Comparison of ENCODE assay signal across 8 mouse cellular contexts in genomic region chr9:55391909-55392658, GRCm38 (mm10).
DNase-seq lines count a peak whose midpoint lies in the region; ATAC-seq and TF ChIP-seq lines count a peak whose summit lies in the region.

No protein-coding gene starts in this region.

- 0 out of 2 replicates have a peak, but pooled peaks cover 2% of the 10 kb centered on the region for H3K4me1 ChIP-seq in kidney, embryonic 15.5 days
- no peaks in the 10 kb centered on the region for H3K4me1 ChIP-seq in intestine, postnatal 0 days (replicated peaks; ENCODE audit: control insufficient read depth, insufficient read depth, low read length)
- no peaks in the 10 kb centered on the region for H3K4me1 ChIP-seq in midbrain, embryonic 16.5 days (ENCODE audit: control insufficient read depth, insufficient read depth, low read length)

- intact Hi-C loops in gastrocnemius, adult 2 months (cut with DNase I) = loop anchor here (5.0 kb wide), 1 partner anchor 65 kb away; the partner anchor contains the start of genes Nrg4 and Tmem266
- intact Hi-C loops in left cerebral cortex, postnatal 4 days (cut with DNase I) = loop anchor here (5.0 to 10.0 kb wide), 2 partner anchors 65 to 157 kb away; partner anchors contain the start of genes Nrg4 and Tmem266

- H3K4me3 ChIP-seq in kidney, embryonic 15.5 days (replicated peaks) = no peak overlapping the region
- H3K4me3 ChIP-seq in gastrocnemius, adult 2 months = no peak overlapping the region
- H3K4me3 ChIP-seq in intestine, postnatal 0 days (ENCODE audit: low read depth, low read length) = no peak overlapping the region
- no peak overlapping the region for H3K4me3 ChIP-seq in midbrain, embryonic 16.5 days (ENCODE audit: low read depth, low read length)

- DNase-seq in kidney, adult 11 months = peak; percentile 50
- DNase-seq in cerebellum, postnatal 4 days (ENCODE audit: low spot score in 2 of 2) = peak; percentile 73 to 90
- DNase-seq in gastrocnemius, adult 2 months = peak; percentile 72
- peak; percentile 88 for DNase-seq in left cerebral cortex, postnatal 4 days
- DNase-seq in spleen, postnatal 14 days (ENCODE audit: low spot score in 2 of 2) = peak; percentile 44 to 67

- no peak overlapping the region for H3K4me2 ChIP-seq in kidney, embryonic 15.5 days
- H3K4me2 ChIP-seq in intestine, postnatal 0 days (replicated peaks; ENCODE audit: low read depth) = no peak overlapping the region
- H3K4me2 ChIP-seq in midbrain, embryonic 16.5 days (ENCODE audit: low read length) = peak overlapping the region; percentile 24; the same call in 1 of the 2 replicates

- 28% methylated on average over 17 of the region's 17 CpGs for WGBS in kidney, embryonic 15.5 days
- WGBS in intestine, postnatal 0 days = 31% methylated on average over 17 of the region's 17 CpGs
- 26% methylated on average over 17 of the region's 17 CpGs for WGBS in midbrain, embryonic 16.5 days

- H3K27ac ChIP-seq in kidney, embryonic 15.5 days = no peak overlapping the region
- H3K27ac ChIP-seq in gastrocnemius, adult 2 months = no peak overlapping the region
- H3K27ac ChIP-seq in intestine, postnatal 0 days (ENCODE audit: low read depth, low read length) = no peak overlapping the region
- H3K27ac ChIP-seq in midbrain, embryonic 16.5 days (ENCODE audit: low read length) = no peak overlapping the region

- H3K27me3 ChIP-seq in kidney, embryonic 15.5 days = peaks cover 40% of the 10 kb centered on the region
- H3K27me3 ChIP-seq in intestine, postnatal 0 days (replicated peaks; ENCODE audit: control insufficient read depth, insufficient read depth, low read length) = no peaks in the 10 kb centered on the region
- H3K27me3 ChIP-seq in midbrain, embryonic 16.5 days (ENCODE audit: control insufficient read depth, insufficient read depth, low read depth, low read length) = no peaks in the 10 kb centered on the region

- TF ChIP-seq CTCF in gastrocnemius, adult 2 months (IDR thresholded peaks at IDR 0.05) = peak; percentile 89
- peak; percentile 88 for TF ChIP-seq CTCF in intestine, postnatal 0 days (IDR thresholded peaks at IDR 0.05; ENCODE audit: low read depth)

- ATAC-seq in kidney, embryonic 15.5 days (replicated peaks; ENCODE audit: low FRiP score) = no peak; the same call in 1 of the 2 replicates
- ATAC-seq in intestine, postnatal 0 days = no peak
- peak; percentile 75 for ATAC-seq in midbrain, embryonic 16.5 days

- no peak overlapping the region for H3K9ac ChIP-seq in kidney, embryonic 15.5 days
- no peak overlapping the region for H3K9ac ChIP-seq in intestine, postnatal 0 days (ENCODE audit: low read depth, low read length)
- H3K9ac ChIP-seq in midbrain, embryonic 16.5 days (ENCODE audit: low read depth, low read length) = no peak overlapping the region

- no peaks in the 10 kb centered on the region for H3K9me3 ChIP-seq in kidney, embryonic 15.5 days (replicated peaks)
- H3K9me3 ChIP-seq in intestine, postnatal 0 days (ENCODE audit: control insufficient read depth) = no peaks in the 10 kb centered on the region
- H3K9me3 ChIP-seq in midbrain, embryonic 16.5 days (replicated peaks; ENCODE audit: control insufficient read depth, low read length, poor library complexity, severe bottlenecking) = no peaks in the 10 kb centered on the region

- H3K36me3 ChIP-seq in kidney, embryonic 15.5 days = no peaks in the 10 kb centered on the region
- H3K36me3 ChIP-seq in intestine, postnatal 0 days (ENCODE audit: control insufficient read depth, insufficient read depth) = no peaks in the 10 kb centered on the region
- no peaks in the 10 kb centered on the region for H3K36me3 ChIP-seq in midbrain, embryonic 16.5 days (ENCODE audit: control insufficient read depth, insufficient read depth, low read length)
